Mouse (Mus musculus) G1E (cell line): ENCODE data around the gene Drg2. TPM values are rescaled to one million over a fixed set of nuclear protein-coding genes. Genes with fewer than 3 reads are reported as not detected.

Experiments used
- ATAC-seq: 2 replicates; pipeline ENCODE4 v1.8.0; 2016; ENCODE audit warnings: mild to moderate bottlenecking; ENCODE audit not compliant: insufficient number of reproducible peaks, poor library complexity, low FRiP score, severe bottlenecking; ENCODE audit errors: extremely low read depth
- DNase-seq: peaks from one replicate; pipeline ENCODE4 v3.0.0; 2012; ENCODE audit warnings: low spot score
- H3K27me3 ChIP-seq: 2 replicates; pipeline ENCODE4 v1.6.1; 2012; ENCODE audit warnings: mild to moderate bottlenecking, low read length, inconsistent platforms; ENCODE audit not compliant: insufficient read depth
- H3K36me3 ChIP-seq: replicated peaks from 2 replicates; pipeline ENCODE3; 2012; ENCODE audit warnings: mild to moderate bottlenecking, inconsistent platforms
- H3K4me1 ChIP-seq: 2 replicates; pipeline ENCODE4 v1.6.1; 2012; ENCODE audit warnings: low read depth, low read length, inconsistent platforms, mixed read lengths; ENCODE audit not compliant: insufficient read depth
- H3K4me3 ChIP-seq: 2 replicates; pipeline ENCODE4 v1.5.1; 2012; ENCODE audit warnings: low read depth, mild to moderate bottlenecking, inconsistent platforms, low read length, moderate library complexity, mixed read lengths
- H3K9me3 ChIP-seq: replicated peaks from 2 replicates; pipeline ENCODE4 v1.6.1; 2012; ENCODE audit warnings: inconsistent platforms
- CTCF ChIP-seq: IDR thresholded peaks from 2 replicates; pipeline ENCODE4 v1.5.1; 2012; ENCODE audit warnings: low read depth, low read length, inconsistent platforms, mixed read lengths
- GATA1 ChIP-seq: IDR thresholded peaks from 2 replicates; pipeline ENCODE4 v1.6.1; 2012; ENCODE audit warnings: borderline replicate concordance, low read length, inconsistent platforms, mixed read lengths
- GATA2 ChIP-seq: IDR thresholded peaks from 2 replicates; pipeline ENCODE4 v1.6.1; 2012; ENCODE audit warnings: low read depth, low read length, inconsistent platforms, borderline replicate concordance
- POLR2AphosphoS5 ChIP-seq: IDR thresholded peaks from 2 replicates; pipeline ENCODE4 v1.6.1; 2012; ENCODE audit warnings: low read depth, low read length, inconsistent platforms; ENCODE audit not compliant: insufficient replicate concordance
- TAL1 ChIP-seq: conservative IDR thresholded peaks from 2 replicates; pipeline ENCODE4 v1.6.1; 2012; ENCODE audit warnings: low read depth, low read length, inconsistent platforms, mixed read lengths
- polyA plus RNA-seq: library from polyadenylated mRNA; stranded (reverse); fragments of >175 nt; gene quantifications from 2 replicates; pipeline ENCODE4 v1.2.3, GENCODE M21; 2012
- total RNA-seq, 2 experiments: library from RNA; stranded (forward) in 1 of 2; stranded (reverse) in 1 of 2; fragments of 200-1000 nt in 1 of 2; fragments of >200 nt in 1 of 2; fragmentation: Nextera tagmentation in 1 of 2; gene quantifications; 2 replicates each; pipeline ENCODE4 v1.2.3; 2014 to 2017

Gene Drg2
- total and polyA plus RNA-seq, 3 experiments, result 42.0 to 62.0 (median 52.1) TPM

DNA sequence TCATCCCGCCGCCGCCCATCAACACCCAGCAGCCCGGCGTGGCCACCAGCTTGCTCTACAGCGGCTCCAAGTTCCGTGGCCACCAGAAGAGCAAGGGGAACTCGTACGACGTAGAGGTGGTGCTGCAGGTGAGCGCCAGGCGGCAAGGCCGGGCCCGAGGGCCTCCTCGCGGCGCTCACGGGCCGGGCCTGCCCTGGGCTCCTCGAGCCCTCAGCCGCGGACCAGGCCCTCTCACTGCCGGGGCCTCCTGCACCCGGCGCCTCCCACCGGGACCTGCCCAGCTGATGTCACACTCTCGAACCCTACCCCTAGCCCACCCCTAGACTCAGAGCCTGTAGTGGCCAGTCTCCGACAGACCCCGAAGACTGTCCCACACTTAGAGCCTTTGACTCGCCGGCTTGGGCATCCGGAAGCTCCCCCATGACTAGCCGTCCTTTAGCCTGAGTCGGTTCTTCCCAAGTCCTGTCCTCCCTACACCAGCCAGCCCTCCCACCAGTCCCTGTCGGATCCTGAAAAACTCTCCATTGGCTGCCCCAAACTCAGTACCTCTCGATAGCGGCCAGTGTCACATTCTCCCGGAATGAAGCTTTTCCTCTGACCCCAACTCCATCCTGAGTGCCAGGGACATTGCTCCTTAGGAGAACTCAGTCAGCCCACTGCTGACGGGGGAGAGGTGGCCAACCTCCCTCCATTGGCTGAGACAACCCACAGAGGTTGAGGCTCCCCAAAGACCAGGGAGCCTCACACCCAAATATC lies 36.5 kb upstream of the Drg2 start, which contains the start of gene Atpaf2:
Atpaf2 (minus strand) TSS at position 741 of the 756 bp plus-strand sequence.
- Histone ChIP-seq H3K36me3 (peaks cover 33% of the 10 kb centered on the region), H3K4me3 (peak within 1 kb of the TSS; percentile 91), H3K4me1 (peaks cover 41% of the 10 kb centered on the region), H3K27me3 (no peaks in the 10 kb centered on the region), H3K9me3 (no peaks in the 10 kb centered on the region)
- DNase-seq (peak; percentile 13), ATAC-seq (no peak)
- TF ChIP-seq POLR2AphosphoS5 (no peak), GATA2 (no peak), CTCF (no peak), TAL1 (no peak), GATA1 (no peak)

DNA sequence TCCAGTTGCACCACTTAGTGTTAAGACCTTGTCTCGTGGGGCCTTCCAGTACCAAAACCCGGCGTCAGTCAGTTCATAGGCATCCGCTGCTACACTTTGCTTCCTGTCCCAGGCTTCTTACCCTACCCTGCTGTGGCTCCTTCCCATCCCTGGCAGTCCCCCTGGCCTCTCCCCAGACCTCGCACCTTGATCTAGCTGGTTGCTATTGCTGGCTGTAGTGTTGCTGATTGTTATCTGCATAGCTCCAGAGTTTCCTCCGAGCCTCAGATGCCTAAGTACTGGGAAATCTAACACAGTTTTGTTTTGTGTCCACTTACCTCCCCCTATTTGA lies 36.0 kb upstream of the Drg2 start:
- peaks cover 41% of the 10 kb centered on the region for H3K4me1 ChIP-seq
- DNase-seq (peak; percentile 19), ATAC-seq (no peak)
- peak overlapping the region; percentile 91 for H3K4me3 ChIP-seq
- H3K9me3 ChIP-seq, result no peaks in the 10 kb centered on the region
- H3K36me3 ChIP-seq, result peaks cover 34% of the 10 kb centered on the region
- H3K27me3 ChIP-seq, result no peaks in the 10 kb centered on the region
- TF ChIP-seq POLR2AphosphoS5 (no peak), GATA2 (no peak), CTCF (no peak), GATA1 (no peak), TAL1 (no peak)

DNA sequence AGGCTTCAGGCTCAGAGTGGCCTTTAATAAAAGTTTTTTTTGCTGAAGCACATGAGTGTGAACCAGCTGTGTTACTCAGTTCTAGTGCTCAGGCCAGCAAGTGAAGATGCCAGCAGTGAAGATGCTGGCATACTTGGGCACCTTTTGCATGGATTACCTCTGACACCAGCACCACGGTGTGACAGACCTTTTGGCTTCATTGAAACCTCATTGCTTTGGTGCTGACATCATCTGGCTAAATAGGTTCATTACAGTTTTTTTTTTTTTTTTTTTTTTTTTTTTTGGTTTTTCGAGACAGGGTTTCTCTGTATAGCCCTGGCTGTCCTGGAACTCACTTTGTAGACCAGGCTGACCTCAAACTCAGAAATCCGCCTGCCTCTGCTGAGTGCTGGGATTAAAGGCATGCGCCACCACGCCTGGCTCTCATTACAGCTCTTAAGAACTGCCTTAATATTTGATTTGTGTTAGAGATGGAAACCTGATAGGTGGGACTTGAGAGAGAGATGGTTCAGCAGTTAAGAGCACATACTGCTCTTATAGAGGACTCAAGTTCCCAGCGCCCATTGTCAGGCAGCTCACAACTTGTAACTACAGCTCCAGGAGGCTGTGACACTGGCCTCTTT lies 32.2 kb upstream of the Drg2 start:
- H3K4me1 ChIP-seq, result peaks cover 20% of the 10 kb centered on the region
- no peaks in the 10 kb centered on the region for H3K27me3 ChIP-seq
- TF ChIP-seq POLR2AphosphoS5, result no peak
- TF ChIP-seq GATA2, result no peak
- TF ChIP-seq GATA1, result no peak
- no peak for TF ChIP-seq TAL1
- no peak for TF ChIP-seq CTCF
- H3K36me3 ChIP-seq, result peaks cover 41% of the 10 kb centered on the region
- DNase-seq (no peak), ATAC-seq (no peak)
- H3K4me3 ChIP-seq, result no peak overlapping the region
- H3K9me3 ChIP-seq, result no peaks in the 10 kb centered on the region

DNA sequence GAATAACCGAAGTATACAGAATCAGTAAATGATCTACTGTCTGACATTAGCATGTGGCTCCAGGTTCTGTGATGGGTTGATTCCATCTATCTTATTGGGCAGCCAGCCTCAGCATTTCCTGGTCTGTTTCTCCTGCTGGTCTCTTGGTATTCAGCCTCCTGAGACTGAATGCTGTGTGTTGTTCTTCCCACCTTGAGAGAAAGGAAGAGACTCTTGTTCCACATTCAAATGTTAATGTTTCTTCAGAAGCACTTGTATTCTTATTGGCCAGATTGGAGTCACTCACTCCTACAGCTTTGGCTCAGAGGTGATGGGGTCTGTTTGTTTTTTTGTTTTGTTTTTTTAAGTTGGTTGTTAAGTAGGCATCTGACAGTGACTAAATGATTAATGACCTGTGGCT lies 31.4 kb upstream of the Drg2 start:
- no peak for ATAC-seq
- no peaks in the 10 kb centered on the region for H3K27me3 ChIP-seq
- TF ChIP-seq CTCF (no peak), POLR2AphosphoS5 (no peak), TAL1 (no peak), GATA1 (no peak)
- H3K9me3 ChIP-seq, result no peaks in the 10 kb centered on the region
- DNase-seq, result no peak
- peaks cover 50% of the 10 kb centered on the region for H3K36me3 ChIP-seq
- no peak overlapping the region for H3K4me3 ChIP-seq
- H3K4me1 ChIP-seq, result peaks cover 18% of the 10 kb centered on the region

DNA sequence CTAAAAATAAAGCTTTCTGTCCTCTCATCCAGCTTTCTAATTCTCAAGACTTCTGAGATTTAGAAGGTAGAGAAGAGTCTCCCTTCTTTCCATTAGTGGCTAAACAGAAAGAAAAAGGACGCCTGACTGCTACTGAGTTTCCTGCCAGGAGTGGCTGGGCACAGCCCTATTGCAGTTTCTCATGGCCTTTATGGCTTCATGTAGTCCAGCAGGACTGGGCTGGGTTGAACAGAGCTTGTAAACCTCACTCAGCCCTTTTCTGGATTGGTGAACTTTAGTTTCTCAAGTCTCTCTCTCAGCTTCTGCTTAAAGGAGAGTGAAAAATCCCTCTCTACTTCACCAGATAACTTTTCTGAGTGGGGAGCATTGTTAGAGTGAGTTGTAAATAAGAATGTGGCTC lies 28.0 kb upstream of the Drg2 start:
- H3K4me1 ChIP-seq, result peaks cover 4% of the 10 kb centered on the region; the same call in 1 of the 2 replicates
- no peaks in the 10 kb centered on the region for H3K9me3 ChIP-seq
- ATAC-seq (no peak), DNase-seq (no peak)
- peaks cover 64% of the 10 kb centered on the region for H3K36me3 ChIP-seq
- no peak overlapping the region for H3K4me3 ChIP-seq
- TF ChIP-seq POLR2AphosphoS5 (no peak), GATA1 (no peak), CTCF (no peak), TAL1 (no peak), GATA2 (no peak)
- no peaks in the 10 kb centered on the region for H3K27me3 ChIP-seq

DNA sequence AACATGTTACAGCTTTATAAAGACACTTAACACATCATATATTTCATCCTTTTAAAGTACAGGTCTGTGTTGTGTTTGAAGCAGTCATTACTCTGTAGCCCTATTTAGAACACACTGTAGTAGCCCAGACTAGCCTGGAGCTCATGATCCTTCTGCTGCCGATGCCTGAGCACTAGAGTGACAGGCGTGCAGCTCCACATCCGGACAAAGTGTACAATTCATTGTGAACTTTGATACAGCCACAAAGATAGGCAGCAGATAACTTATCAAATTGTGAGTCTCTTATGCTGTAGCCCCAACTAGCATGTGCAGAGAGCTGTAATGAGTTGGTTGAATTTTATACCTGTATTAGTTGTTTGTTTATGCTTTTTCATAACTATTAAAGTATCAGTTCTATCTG lies 26.8 kb upstream of the Drg2 start:
- peaks cover 74% of the 10 kb centered on the region for H3K36me3 ChIP-seq
- no peaks in the 10 kb centered on the region for H3K9me3 ChIP-seq
- no peak for TF ChIP-seq POLR2AphosphoS5
- no peak for TF ChIP-seq TAL1
- TF ChIP-seq CTCF, result no peak
- no peak for TF ChIP-seq GATA2
- no peak for TF ChIP-seq GATA1
- no peak for ATAC-seq
- no peaks in the 10 kb centered on the region; the same call in 1 of the 2 replicates for H3K4me1 ChIP-seq
- H3K27me3 ChIP-seq, result no peaks in the 10 kb centered on the region
- no peak overlapping the region for H3K4me3 ChIP-seq
- no peak for DNase-seq
